Mouse (Mus musculus) ES-CJ7 (cell line): ENCODE data around the gene Olfr536.
"Not testable (repeated sequence)": the region's sequence is repeated elsewhere in the genome, so short reads cannot be mapped to it uniquely, and the experiment has no call there.

Experiments used
- DNase-seq: peaks from one replicate; pipeline ENCODE4 v3.0.0; 2011; ENCODE audit warnings: low read depth, low spot score

Olfr536 gene

GRCm38 (mm10) chr7:140507346-140508021 is at the start of gene Olfr536:
Gene Olfr536 (minus strand): TSS chr7:140507396.
- not testable (repeated sequence) for DNase-seq

GRCm38 (mm10) chr7:140539746-140540145 is 32.5 kb upstream of the Olfr536 start:
- DNase-seq = no peak

- no peak for DNase-seq
These were observed 12.5 kb downstream of the Olfr536 start for GRCm38 (mm10) chr7:140494702-140495101.

- DNase-seq = no peak
These were observed 13.0 kb downstream of the Olfr536 start for GRCm38 (mm10) chr7:140494231-140494630.

GRCm38 (mm10) chr7:140488981-140489380 is 18.2 kb downstream of the Olfr536 start:
- no peak for DNase-seq

GRCm38 (mm10) chr7:140483916-140484315 is 23.3 kb downstream of the Olfr536 start, which contains the start of gene Olfr535:
Gene Olfr535 (plus strand): TSS chr7:140484216.
- no peak for DNase-seq

- DNase-seq = no peak
These were observed 28.5 kb downstream of the Olfr536 start for GRCm38 (mm10) chr7:140478733-140479132.

- DNase-seq = no peak
These were observed 29.3 kb downstream of the Olfr536 start for GRCm38 (mm10) chr7:140477886-140478285.

- DNase-seq = not testable (repeated sequence)
These were observed 44.1 kb downstream of the Olfr536 start, which contains the start of gene Olfr533 for GRCm38 (mm10) chr7:140463070-140463469. Gene Olfr533 (plus strand): TSS chr7:140463370.
